Mouse (Mus musculus) hindbrain, embryonic 16.5 days (tissue): ENCODE results near the gene B4galt1. TPM values are rescaled to one million over a fixed set of nuclear protein-coding genes. Genes with fewer than 3 reads are reported as not detected.

Experiments
- ATAC-seq: fragments of 200-750 bp; cut with Nextera tagmentation; 2 replicates; pipeline ENCODE4 v1.8.0; 2017; ENCODE audit warnings: moderate TSS enrichment, moderate library complexity
- H3K27ac ChIP-seq: fragments of 300-500 bp; sonication (generic); 2 replicates; pipeline ENCODE4 v1.5.1; 2014; ENCODE audit warnings: low read depth, mild to moderate bottlenecking, control low read depth, low read length, moderate library complexity
- H3K27me3 ChIP-seq: fragments of 300-500 bp; sonication (generic); replicated peaks from 2 replicates; pipeline ENCODE4 v1.6.1; 2014; ENCODE audit warnings: low read length; ENCODE audit not compliant: control insufficient read depth, insufficient read depth
- H3K36me3 ChIP-seq: fragments of 300-500 bp; sonication (generic); 2 replicates; pipeline ENCODE4 v1.6.1; 2014; ENCODE audit warnings: mild to moderate bottlenecking, low read length, moderate library complexity, mixed read lengths; ENCODE audit not compliant: control insufficient read depth, insufficient read depth
- H3K4me1 ChIP-seq: fragments of 300-500 bp; sonication (generic); 2 replicates; pipeline ENCODE4 v1.6.1; 2014; ENCODE audit warnings: low read depth, low read length; ENCODE audit not compliant: control insufficient read depth, insufficient read depth
- H3K4me2 ChIP-seq: fragments of 300-500 bp; sonication (generic); 2 replicates; pipeline ENCODE4 v1.6.1; 2014; ENCODE audit warnings: mild to moderate bottlenecking, low read length, control low read depth, moderate library complexity
- H3K4me3 ChIP-seq: fragments of 300-500 bp; sonication (generic); 2 replicates; pipeline ENCODE4 v1.5.1; 2014; ENCODE audit warnings: mild to moderate bottlenecking, low read length, control low read depth, moderate library complexity
- H3K9ac ChIP-seq: fragments of 300-500 bp; sonication (generic); 2 replicates; pipeline ENCODE4 v1.6.1; 2014; ENCODE audit warnings: low read depth, mild to moderate bottlenecking, control low read depth, low read length, moderate library complexity
- H3K9me3 ChIP-seq: fragments of 300-500 bp; sonication (generic); 2 replicates; pipeline ENCODE4 v1.6.1; 2014; ENCODE audit warnings: mild to moderate bottlenecking, low read length, moderate library complexity; ENCODE audit not compliant: control insufficient read depth
- WGBS: fragments of 180-500 bp; shearing (Covaris S2); extraction: QIAGEN DNeasy Blood & Tissue Kit; methylation state at CpG from one replicate; pipeline ENCODE4 v1.1.7; 2014; 5-methylcytosine and 5-hydroxymethylcytosine counted together
- polyA plus RNA-seq: library from polyadenylated mRNA; unstranded; fragments of >200 nt; fragmentation: Nextera tagmentation; extraction: Ambion mirVana; gene quantifications from 2 replicates; pipeline ENCODE4 v1.2.1, GENCODE M21; 2015

B4galt1 gene
- polyA plus RNA-seq, 1 experiment from 2014 or later, result 6.6 TPM

- H3K36me3 ChIP-seq, result no peaks in the 10 kb centered on the region; the same call in 1 of the 2 replicates
- ATAC-seq, result no peak
- H3K9me3 ChIP-seq, result no peaks in the 10 kb centered on the region
- no peak overlapping the region for H3K4me2 ChIP-seq
- no peaks in the 10 kb centered on the region for H3K4me1 ChIP-seq
- H3K9ac ChIP-seq, result no peak overlapping the region
- H3K4me3 ChIP-seq, result no peak overlapping the region
- no peaks in the 10 kb centered on the region for H3K27me3 ChIP-seq
- WGBS, result 94% methylated on average over 9 of the region's 9 CpGs
- H3K27ac ChIP-seq, result no peak overlapping the region
Measured at GRCm38 (mm10) chr4:40827926-40828325, 25.9 kb downstream of the B4galt1 start.

- H3K4me2 ChIP-seq, result no peak overlapping the region
- no peaks in the 10 kb centered on the region; the same call in 1 of the 2 replicates for H3K36me3 ChIP-seq
- H3K27me3 ChIP-seq, result no peaks in the 10 kb centered on the region
- H3K27ac ChIP-seq, result no peak overlapping the region
- no peak overlapping the region for H3K4me3 ChIP-seq
- no peak for ATAC-seq
- H3K9ac ChIP-seq, result no peak overlapping the region
- no peaks in the 10 kb centered on the region for H3K4me1 ChIP-seq
- H3K9me3 ChIP-seq, result no peaks in the 10 kb centered on the region
- 93% methylated on average over 2 of the region's 2 CpGs for WGBS
Measured at GRCm38 (mm10) chr4:40826810-40827209, 27.0 kb downstream of the B4galt1 start.

- H3K27ac ChIP-seq, result no peak overlapping the region
- H3K36me3 ChIP-seq, result no peaks in the 10 kb centered on the region; the same call in 1 of the 2 replicates
- ATAC-seq, result no peak
- 96% methylated on average over 2 of the region's 2 CpGs for WGBS
- H3K27me3 ChIP-seq, result no peaks in the 10 kb centered on the region
- H3K9me3 ChIP-seq, result no peaks in the 10 kb centered on the region
- H3K9ac ChIP-seq, result no peak overlapping the region
- no peak overlapping the region for H3K4me3 ChIP-seq
- H3K4me2 ChIP-seq, result no peak overlapping the region
- no peaks in the 10 kb centered on the region for H3K4me1 ChIP-seq
Measured at GRCm38 (mm10) chr4:40825981-40826380, 27.8 kb downstream of the B4galt1 start.

DNA sequence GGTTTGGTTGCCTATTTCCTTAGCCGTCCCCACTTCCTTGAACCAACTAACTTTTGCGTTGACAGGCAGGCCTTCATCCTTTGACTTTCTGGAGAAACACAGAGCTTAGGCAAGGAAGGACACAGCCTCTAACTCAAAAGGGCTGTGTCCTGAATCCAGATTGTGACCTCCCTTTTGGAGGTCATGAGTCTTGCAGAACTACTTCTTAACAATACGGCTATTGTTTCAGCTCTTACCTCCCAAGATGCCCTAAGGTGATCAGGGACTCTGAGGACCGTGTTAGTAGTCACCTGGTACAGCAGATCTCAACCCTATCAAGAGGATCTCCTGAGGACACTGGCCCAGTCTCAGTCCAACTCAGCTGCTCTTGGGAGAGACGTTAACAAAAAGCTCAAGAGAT lies 28.7 kb downstream of the B4galt1 start:
- WGBS, result 85% methylated on average over 5 of the region's 5 CpGs
- Histone ChIP-seq H3K36me3 (no peaks in the 10 kb centered on the region), H3K4me2 (no peak overlapping the region), H3K27ac (no peak overlapping the region), H3K9me3 (no peaks in the 10 kb centered on the region), H3K27me3 (no peaks in the 10 kb centered on the region), H3K9ac (no peak overlapping the region), H3K4me3 (no peak overlapping the region), H3K4me1 (no peaks in the 10 kb centered on the region)
- no peak for ATAC-seq

GRCm38 (mm10) chr4:40824505-40824904 lies 29.3 kb downstream of the B4galt1 start:
- no peaks in the 10 kb centered on the region for H3K36me3 ChIP-seq
- no peaks in the 10 kb centered on the region for H3K9me3 ChIP-seq
- no peak overlapping the region for H3K4me2 ChIP-seq
- no peak overlapping the region for H3K9ac ChIP-seq
- H3K27me3 ChIP-seq, result no peaks in the 10 kb centered on the region
- H3K4me3 ChIP-seq, result no peak overlapping the region
- no peaks in the 10 kb centered on the region for H3K4me1 ChIP-seq
- WGBS, result 93% methylated on average over 7 of the region's 7 CpGs
- no peak for ATAC-seq
- no peak overlapping the region for H3K27ac ChIP-seq

DNA sequence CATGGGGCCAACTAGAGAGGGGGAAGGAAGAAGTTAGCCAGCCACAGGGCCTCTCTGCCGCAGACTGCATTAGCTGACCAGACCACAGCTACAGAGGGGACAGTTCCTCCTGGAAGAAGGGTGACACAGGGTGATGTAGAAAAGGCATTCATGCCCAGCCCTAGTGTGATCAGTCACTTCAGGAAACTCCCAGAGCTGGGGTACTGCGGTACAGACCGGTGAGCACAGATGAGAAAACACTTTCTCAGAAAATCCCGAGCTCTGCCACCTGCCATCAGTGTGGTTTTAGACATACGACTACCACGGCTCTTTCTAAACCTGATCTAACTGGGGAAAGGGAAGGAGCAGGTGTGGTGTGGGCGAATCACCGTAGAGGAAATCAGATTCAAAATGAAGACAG lies 30.1 kb downstream of the B4galt1 start:
- no peak for ATAC-seq
- H3K27me3 ChIP-seq, result no peaks in the 10 kb centered on the region
- WGBS, result 83% methylated on average over 8 of the region's 8 CpGs
- H3K4me3 ChIP-seq, result no peak overlapping the region
- no peak overlapping the region for H3K4me2 ChIP-seq
- H3K36me3 ChIP-seq, result no peaks in the 10 kb centered on the region
- H3K4me1 ChIP-seq, result no peaks in the 10 kb centered on the region
- no peak overlapping the region for H3K9ac ChIP-seq
- H3K27ac ChIP-seq, result no peak overlapping the region
- no peaks in the 10 kb centered on the region for H3K9me3 ChIP-seq

GRCm38 (mm10) chr4:40823151-40823550 lies 30.7 kb downstream of the B4galt1 start:
- Histone ChIP-seq H3K27ac (no peak overlapping the region), H3K27me3 (no peaks in the 10 kb centered on the region), H3K36me3 (no peaks in the 10 kb centered on the region), H3K9me3 (no peaks in the 10 kb centered on the region), H3K4me2 (no peak overlapping the region), H3K9ac (no peak overlapping the region), H3K4me1 (no peaks in the 10 kb centered on the region), H3K4me3 (no peak overlapping the region)
- WGBS, result 87% methylated on average over 14 of the region's 14 CpGs
- ATAC-seq, result no peak

GRCm38 (mm10) chr4:40821303-40822023 lies 32.3 kb downstream of the B4galt1 start:
- Histone ChIP-seq H3K36me3 (no peaks in the 10 kb centered on the region), H3K27ac (no peak overlapping the region), H3K4me2 (no peak overlapping the region), H3K9me3 (no peaks in the 10 kb centered on the region), H3K9ac (no peak overlapping the region), H3K4me1 (no peaks in the 10 kb centered on the region), H3K27me3 (no peaks in the 10 kb centered on the region), H3K4me3 (no peak overlapping the region)
- ATAC-seq, result no peak
- 93% methylated on average over 8 of the region's 8 CpGs for WGBS

DNA sequence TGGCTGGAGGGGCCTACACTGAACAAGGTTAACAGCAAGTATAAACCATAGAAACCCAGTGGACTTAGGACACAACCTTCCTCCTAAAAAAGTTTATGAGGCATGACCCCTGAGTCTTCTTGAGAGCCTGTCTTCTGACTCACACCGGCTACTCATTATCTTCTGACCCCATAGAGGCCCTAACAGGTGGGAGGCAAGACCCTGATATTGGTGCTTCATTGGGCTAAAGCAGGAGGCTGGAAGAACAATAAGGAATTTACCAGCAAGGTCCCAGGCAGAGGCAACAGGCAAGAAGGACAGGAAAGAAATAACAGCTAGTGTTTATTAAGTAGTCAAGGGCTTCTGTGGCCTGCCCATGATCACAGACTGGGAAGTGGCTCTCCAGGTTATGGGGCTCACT lies 32.9 kb downstream of the B4galt1 start:
- 90% methylated on average over 1 of the region's 1 CpGs for WGBS
- no peak for ATAC-seq

More for the DNA sequence above, 32.9 kb downstream of the B4galt1 start:
- no peak overlapping the region for H3K4me2 ChIP-seq
- H3K27ac ChIP-seq, result no peak overlapping the region
- H3K4me3 ChIP-seq, result no peak overlapping the region
- H3K4me1 ChIP-seq, result no peaks in the 10 kb centered on the region
- no peak overlapping the region for H3K9ac ChIP-seq
- H3K9me3 ChIP-seq, result no peaks in the 10 kb centered on the region
- no peaks in the 10 kb centered on the region for H3K27me3 ChIP-seq
- no peaks in the 10 kb centered on the region for H3K36me3 ChIP-seq
